Mouse (Mus musculus): ENCODE data around the gene Ces2h.
"Not testable (repeated sequence)": the region's sequence is repeated elsewhere in the genome, so short reads cannot be mapped to it uniquely, and the experiment has no call there.

The Ces2h gene

DNA sequence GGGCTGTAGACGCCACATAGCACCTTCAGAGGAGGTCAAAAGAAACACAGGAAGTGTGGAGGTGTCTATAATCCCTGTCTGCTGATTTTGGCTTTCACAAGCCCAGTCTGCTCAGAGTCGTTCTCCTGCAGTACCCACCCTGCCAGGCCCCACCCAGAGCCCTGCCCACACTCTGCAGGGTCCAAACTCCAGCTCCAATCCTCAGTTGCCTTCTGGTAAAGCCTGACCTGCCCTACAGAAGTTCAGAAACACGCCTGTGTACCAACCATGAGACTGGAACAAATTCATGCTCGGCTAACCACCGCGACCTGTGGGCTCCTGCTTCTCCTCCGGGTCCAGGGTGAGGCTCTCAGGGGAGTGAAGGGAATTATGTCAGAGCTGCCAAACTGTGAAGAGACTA is at the start of gene Ces2h:
Ces2h (plus strand) TSS at position 268 of the 400 bp plus-strand sequence.
- no peak for DNase-seq (ENCODE audit: low spot score)

DNA sequence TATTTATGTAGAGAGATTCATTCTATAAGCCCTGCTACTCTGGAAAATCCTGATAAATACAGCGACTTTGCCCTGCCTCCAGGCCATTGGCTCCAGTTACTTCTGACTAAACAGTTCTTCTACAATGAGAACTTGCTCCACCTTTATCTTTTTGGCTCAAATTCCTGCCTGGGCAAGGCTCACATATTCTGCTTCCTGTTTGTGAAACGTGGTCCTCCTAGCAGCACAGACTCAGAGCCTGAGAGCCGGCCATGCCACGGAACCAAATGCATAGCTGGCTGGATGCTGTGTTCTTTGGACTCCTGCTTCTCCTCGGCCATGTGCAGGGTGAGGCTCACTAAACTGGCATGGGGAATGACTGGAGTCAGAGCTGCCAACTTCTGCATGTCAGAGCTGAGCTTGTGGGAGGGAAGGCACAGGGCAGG is 39.1 kb upstream of the Ces2h start, which contains the start of gene Ces2g:
Ces2g (plus strand) TSS at position 182 of the 425 bp plus-strand sequence.
- peak; percentile 20 for DNase-seq (ENCODE audit: low spot score)

DNA sequence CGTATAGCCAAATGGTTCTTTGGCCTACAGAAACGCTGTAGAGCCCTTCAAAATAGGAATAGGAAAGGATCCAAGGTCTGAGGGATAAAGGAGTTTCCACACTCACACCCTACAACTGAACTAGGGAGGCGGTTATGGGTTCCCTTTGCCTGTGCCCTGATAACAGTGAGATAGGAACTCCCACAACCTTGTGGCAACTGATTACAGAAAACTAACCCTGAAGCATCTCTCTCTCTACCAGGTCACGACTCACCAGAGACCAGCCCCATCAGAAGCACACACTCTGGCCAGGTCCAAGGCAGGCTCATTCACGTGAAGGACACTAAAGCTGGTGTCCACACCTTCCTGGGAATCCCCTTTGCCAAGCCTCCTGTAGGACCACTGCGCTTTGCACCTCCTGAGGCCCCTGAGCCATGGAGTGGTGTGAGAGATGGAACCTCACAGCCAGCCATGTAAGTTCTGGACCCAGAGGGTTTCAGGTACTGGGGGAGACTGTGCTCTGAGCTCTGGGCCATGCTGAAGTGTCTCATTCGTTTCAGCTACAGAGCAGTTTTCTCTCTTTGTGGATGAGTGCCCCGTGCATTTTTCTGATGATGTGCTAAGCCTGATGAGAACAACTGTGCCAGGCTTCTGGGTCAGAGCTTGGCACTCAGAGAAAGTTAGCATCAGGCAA is 38.3 kb upstream of the Ces2h start:
- DNase-seq (ENCODE audit: low spot score), result no peak

DNA sequence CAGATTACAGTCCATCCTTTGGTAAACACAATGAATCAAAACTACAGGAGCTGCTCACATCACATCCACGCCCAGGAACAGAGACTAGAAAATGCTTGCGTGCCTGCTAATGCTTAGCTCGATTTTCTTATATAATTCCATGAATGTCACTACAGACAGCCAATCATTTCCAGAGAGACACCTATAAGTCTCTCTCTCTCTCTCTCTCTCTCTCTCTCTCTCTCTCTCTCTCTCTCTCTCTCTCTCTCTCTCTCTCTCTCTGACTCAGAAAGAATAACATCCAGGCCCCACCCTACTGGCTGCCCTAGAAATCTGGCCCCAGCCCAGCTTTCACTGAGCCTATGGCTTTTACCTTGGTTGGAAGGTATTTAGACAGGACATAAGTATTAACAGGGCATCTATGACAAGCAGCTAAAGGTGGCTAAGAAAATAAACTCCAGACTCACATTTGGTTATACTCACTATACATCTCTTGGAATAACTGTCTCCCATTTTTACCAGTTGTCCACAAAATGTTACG is 37.2 kb upstream of the Ces2h start:
- DNase-seq (ENCODE audit: low spot score), result no peak

DNA sequence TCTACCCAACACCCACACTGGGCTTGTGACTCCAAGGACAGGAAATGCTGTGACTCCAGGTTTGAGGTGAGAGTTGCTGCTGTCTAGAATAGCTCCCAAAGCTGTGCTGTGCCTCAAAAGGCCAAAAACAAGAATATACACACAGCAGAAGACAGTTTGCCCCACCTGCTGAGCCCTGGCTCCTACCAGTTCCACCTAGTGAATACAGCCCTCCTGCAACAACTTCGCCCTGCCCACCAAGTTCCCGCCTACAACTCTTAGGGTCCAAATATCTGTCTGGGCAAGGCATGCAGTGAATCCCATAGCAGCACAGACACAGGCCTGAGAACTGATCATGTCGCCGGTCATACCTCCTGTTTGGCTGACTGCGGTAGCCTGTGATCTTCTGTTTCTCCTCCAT is 16.5 kb upstream of the Ces2h start:
- no peak for DNase-seq (ENCODE audit: low spot score)

DNA sequence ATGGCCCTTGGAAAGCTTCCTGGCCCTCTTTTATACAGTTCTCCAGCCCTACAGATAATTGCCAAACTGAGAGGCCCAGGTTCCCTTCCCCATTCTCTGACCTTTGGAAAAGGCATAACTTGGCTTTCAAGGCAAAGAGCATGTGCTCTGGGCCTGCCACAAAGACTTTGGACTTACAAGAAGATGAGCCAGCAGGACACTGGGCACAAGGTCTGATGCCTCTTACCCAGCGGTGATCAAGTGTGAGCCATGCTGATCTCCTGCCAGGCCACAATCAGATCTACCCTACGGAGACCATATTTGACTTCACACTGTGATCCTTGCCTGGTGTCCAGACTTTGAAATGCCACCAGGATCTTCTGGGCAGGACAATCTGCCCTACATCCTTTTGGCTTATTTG is 15.7 kb upstream of the Ces2h start:
- DNase-seq (ENCODE audit: low spot score), result no peak

DNA sequence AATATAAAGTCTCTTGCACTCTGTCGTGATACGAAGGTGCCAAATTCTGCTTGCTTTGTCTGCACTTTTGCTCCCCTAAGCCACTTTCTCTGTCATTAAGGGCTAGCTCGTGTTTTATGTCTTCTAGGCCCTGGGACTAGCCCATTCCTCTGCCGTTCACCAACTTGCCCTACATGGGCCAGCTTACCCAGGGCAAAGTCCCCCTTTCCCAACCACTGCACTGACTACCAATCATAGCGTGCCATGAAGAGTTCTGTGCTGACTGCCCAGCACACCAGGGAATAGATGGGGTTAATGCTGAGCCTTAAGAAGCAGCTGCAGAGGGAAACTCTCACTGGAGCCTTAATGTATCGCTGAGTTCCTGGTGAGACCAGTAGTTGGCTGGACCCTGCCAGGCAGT is 2.5 kb upstream of the Ces2h start:
- no peak for DNase-seq (ENCODE audit: low spot score)

DNA sequence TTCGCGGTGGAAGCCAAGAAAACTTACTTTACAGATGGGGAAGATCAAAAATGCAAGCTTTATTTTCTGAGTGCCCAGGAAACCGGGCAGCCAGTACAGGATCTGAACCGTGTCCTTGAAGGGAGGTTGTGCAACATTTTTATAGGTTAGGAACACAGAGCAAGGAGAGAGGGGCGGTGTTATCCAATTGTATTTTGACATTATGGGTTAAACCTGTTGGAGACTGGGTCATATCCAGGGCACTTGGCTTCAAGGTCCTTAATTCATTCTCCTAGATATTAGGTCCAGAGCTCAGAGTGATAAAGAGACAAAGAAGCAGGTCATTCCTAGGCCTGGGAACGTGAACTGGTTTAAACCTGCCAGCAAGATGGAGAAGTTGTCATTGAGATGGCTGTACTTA is 1.5 kb upstream of the Ces2h start:
- DNase-seq (ENCODE audit: low spot score), result no peak

DNA sequence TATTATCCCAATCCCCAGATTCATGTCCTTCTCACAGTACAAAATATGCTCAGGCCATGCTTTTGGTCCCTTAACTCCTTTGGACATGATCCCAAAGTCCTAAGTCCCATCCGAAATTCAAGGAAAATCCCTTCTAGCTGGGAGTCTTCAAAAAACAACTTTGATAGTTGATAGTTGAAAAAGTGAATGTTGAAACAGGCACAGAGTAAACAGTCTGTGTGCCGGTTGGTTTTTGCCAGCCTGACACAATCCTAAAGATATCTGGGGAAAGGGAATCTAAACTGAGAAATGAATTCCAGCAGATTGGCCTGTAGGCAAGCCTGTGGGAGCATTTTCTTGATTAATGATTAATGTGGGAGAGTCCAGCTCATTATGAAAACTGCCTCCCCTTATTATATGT is 9.3 kb downstream of the Ces2h start:
- DNase-seq (ENCODE audit: low spot score), result no peak

DNA sequence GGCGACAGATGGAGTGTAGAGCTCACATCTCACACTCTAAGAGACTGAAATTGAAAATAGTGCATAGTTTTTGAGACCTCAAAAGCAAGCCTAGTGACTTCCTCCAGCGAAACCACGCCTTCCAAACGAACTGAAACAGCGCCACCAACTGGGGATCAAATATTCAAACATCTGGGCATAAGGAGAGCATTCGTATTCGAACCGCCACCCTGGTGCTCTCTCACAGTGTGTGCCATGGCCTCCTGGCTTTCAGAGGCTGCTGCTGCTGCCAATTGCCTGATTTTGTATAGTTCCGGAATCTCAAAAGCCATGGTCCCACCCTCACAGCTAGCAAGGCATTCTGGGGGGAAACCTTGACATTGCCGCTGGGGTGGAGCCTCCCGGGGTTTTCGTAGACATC is 10.5 kb downstream of the Ces2h start:
- no peak for DNase-seq (ENCODE audit: low spot score)

DNA sequence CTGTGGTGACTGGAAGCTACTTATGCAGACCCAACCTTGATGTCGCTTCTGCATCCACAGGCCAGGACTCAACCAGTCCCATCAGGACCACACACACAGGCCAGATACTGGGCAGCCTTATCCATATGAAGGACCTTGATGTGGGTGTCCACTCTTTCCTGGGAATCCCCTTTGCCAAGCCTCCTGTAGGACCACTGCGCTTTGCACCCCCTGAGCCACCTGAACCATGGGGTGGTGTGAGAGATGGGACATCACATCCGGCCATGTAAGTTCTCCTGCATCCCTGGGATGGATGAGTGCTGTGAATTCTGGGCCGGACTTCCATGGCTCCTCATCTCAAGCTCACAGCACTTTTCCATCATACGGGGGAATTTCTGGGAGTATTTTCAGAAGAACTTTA is 13.7 kb downstream of the Ces2h start:
- DNase-seq (ENCODE audit: low spot score), result no peak

DNA sequence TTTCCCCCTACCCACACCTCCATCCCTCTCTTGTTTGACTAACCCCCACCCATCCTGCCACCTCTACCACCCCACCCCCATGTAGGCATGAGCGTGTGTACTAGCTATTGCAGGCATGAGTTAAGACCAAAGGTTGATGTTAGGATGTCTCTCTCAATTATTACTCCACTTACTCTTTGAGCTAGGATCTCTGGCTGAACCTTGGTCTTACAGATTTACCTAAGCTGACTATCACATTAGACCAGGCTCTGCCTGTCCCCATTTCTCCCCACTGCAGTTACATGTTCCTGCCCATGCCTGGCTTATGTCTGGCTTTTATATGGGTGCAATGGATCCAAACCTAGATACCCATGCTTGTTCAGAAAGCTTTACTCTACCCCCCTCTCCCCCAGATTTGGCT is 21.3 kb downstream of the Ces2h start:
- no peak for DNase-seq (ENCODE audit: low spot score)

DNA sequence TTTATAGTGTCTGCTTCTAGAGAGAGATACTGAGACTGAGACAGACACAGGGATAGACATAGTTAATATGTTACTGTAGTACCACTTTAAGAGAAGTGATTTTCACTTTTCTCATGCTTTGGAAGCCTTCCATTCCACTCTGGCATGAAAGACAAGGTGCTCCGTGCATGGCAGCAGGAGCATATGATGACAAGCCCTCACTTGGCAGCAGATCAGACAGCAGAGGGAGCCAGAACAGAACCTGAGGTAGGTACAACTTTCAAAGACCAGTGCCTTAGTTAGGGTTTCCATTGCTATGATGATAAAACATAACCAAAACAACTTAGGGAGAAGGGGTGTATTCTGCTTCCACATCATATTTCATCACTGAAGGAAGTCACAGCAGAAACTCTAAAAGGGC is 22.4 kb downstream of the Ces2h start:
- no peak for DNase-seq (ENCODE audit: low spot score)

DNA sequence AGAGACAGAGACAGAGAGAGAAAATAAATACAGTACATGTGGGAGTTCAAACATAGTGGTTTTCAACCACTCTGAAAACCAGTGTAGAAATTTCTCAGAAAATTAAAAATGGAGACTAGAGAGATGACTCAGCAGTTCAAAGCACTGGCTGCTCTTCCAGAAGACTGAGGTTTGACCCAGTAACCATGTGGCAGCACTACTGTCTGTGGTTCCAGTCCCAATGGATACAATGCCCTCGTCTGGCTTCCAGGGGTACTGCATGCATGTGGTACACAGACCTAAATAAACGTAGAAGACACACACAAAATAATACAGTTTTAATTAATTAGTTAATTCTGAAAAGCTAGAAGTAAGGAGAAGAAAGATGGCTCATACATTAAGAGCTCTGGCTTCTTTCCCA is 24.4 kb downstream of the Ces2h start:
- no peak for DNase-seq (ENCODE audit: low spot score)

DNA sequence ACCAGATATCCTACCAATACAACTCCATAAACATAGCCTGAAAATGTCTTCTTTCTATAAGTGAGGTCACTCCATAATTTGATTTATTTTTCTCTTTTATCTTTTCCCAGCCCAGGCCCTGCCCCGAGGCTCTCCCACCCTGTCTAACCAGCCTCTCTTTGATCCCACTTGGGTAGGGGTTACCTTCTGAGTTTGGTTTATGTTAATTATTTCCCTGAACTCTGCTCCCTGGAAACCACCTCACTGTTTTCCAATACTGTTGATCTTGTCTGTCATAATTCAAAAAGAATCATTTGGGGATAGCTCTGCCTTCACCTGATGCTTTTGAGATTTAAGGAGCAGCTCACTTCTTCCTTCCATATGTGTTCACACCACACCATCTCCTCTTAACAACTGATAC is 42.9 kb downstream of the Ces2h start:
- DNase-seq (ENCODE audit: low spot score), result no peak

DNA sequence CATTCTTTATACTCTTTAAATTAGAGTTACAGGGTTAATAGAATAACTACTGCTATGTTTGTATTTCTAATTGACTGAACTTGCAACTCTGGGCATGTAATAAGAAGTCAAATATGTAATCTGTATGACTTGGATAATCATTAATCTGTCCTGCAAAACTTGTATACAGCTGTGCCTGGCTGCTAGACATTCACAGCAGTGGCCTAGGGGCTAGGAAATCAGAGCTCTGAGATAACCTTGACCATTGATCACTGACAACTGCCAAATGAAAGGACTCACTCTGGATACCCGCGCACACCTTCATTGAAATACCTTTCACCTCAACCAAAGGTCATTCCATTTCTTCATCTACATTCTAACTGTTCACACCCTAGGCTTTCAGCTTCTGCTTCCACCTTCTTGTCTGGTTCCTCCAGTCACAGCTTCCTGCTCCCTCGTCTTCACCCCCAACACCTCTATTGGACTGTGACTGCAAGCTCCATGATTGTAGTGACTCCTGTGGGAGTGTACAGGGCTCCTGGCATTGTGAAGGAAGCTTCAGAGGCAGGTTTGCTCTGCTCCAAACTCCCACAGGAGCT is 45.3 kb downstream of the Ces2h start:
- no peak for DNase-seq (ENCODE audit: low spot score)

DNA sequence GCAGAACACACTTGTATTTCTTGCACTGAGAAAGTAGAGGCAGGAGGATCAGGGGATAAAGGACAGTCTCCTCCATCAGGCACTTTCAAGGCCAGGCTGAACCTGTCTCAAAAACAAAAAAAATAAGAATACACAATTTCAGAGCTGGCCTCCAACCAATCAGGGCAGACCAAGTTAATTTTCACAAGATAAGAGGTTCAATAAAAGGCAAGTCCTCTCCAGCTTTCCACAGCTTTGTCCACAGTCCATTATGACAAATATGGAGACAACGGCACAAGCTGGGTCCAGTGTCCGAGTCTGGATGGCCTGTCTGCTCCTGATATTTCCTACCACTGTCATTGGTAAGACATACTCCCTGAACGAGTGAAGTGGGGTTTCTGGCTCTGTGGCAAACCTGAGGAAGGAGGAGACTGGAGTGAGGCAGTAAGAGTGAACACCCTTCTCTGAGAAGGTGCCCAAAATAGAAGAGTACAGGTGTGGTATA is 47.8 kb downstream of the Ces2h start, which contains the start of gene Ces3a:
Ces3a (plus strand) TSS at position 231 of the 484 bp plus-strand sequence.
- DNase-seq (ENCODE audit: low spot score), result no peak

DNA sequence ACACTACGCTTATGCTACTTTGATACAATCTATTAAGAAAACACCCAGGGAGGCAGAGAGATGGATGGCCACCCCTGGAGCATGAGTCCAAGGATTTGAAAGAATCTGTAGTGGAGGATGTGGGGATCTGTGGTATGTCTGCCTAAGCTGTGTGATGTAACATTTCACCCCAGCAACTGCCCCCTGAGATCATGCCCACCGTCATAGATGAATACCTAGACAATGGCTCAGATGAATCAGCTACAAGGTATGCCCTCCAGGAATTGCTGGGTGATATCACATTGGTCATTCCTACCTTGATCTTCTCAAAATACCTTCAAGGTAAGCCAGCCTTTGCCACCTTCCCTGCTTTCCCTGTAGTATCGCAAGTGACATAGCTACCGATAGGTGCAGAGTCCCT is 55.6 kb downstream of the Ces2h start:
- no peak for DNase-seq (ENCODE audit: low spot score)

DNA sequence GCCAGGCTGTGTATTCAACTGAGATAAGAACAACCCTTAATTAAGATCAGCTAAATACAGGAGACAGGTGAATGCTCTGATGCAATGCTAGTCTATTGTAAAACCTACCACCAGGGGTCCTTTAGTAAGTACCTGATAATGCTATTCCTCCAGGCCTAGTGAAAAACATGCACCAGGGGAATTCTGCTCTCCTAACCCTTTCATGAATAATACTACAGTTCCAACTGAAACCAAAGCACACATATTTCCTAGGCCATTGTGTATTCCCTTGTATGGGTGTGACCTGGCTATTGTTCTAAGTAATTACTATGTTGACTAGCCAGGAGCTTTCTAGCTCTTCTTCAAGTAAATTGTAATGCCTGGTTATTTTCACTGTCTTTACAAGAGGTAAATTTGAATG is 59.4 kb downstream of the Ces2h start:
- DNase-seq (ENCODE audit: low spot score), result no peak

DNA sequence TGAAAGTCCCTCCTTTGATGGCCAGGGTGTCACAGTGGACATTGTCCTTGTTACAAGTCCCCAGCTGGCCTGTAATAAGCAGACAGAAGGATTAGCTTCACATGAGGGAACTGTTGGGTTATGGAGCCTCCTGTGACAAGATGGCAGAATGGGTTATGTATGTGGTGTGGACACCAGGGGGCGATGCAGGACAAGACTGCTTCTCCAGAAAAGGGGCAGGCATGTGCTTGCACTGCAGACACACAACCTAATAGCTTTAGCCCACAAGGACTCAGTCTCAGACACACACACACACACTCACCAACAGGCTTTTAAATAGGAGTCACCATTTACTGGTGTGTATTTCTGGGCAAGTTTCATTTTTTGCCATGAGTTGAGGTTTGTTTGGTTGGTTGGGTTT is 66.1 kb downstream of the Ces2h start:
- DNase-seq (ENCODE audit: low spot score), result peak; percentile 32

DNA sequence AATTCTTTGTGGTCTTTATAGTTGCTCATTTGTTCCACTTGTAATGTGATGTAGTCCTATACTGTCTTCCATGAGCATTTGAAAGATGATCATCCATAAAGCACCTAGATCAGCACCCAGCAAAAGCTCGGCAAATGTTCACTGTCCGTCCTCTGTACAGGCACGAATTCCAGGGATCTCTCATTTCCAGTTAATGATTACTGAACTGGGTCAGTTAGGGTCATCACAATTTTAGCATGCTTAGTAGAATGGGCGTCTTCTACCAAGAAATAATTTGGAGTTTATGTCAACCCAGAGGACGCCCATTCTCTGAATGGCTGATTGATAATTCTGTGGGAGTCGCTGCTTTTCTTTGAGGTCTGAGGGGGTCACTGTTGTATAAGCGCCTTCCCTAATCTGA is 67.3 kb downstream of the Ces2h start:
- not testable (repeated sequence) for DNase-seq (ENCODE audit: low spot score)

DNA sequence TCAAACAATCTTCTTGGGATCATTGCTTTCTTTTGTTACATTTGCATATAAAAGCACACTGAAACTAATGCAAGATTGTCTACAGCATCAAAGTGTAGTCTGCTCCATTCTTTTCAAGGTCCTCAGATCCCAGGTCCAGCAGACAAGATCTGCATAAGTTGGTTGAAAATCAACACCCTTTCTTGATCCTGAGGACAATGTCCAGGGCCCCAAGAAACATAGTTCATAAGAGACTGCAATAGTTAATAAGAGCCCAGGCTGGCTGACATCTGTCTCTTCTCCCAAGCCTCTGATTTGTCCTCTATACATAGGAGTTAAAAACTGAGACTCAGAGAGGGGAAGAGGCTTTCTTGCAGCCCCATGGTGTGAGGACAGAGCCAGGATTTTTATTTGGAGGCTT is 68.3 kb downstream of the Ces2h start:
- no peak for DNase-seq (ENCODE audit: low spot score)

All from ovary, postnatal 36 days (tissue).